Mouse (Mus musculus) liver, embryonic 12.5 days (tissue): Measurements from ENCODE around the gene Man1a. TPM values are rescaled to one million over a fixed set of nuclear protein-coding genes. Genes with fewer than 3 reads are reported as not detected.
A peak's percentile ranks its signal among the peaks of the same experiment; 100 is the strongest.

Source experiments
- ATAC-seq: fragments of 200-750 bp; cut with Nextera tagmentation; 2 replicates; pipeline ENCODE4 v1.8.0; 2017; ENCODE audit warnings: moderate number of reproducible peaks, mild to moderate bottlenecking, moderate library complexity
- H3K27ac ChIP-seq: fragments of 300-500 bp; sonication (generic); 2 replicates; pipeline ENCODE4 v1.5.1; 2016; ENCODE audit warnings: mild to moderate bottlenecking
- H3K27me3 ChIP-seq: fragments of 300-500 bp; sonication (generic); replicated peaks from 2 replicates; pipeline ENCODE4 v1.6.1; 2016; ENCODE audit warnings: mild to moderate bottlenecking, moderate library complexity
- H3K36me3 ChIP-seq: fragments of 300-500 bp; sonication (generic); 2 replicates; pipeline ENCODE4 v1.6.1; 2016; ENCODE audit warnings: mild to moderate bottlenecking, moderate library complexity
- H3K4me1 ChIP-seq: fragments of 300-500 bp; sonication (generic); 2 replicates; pipeline ENCODE4 v1.6.1; 2016
- H3K4me2 ChIP-seq: fragments of 300-500 bp; sonication (generic); 2 replicates; pipeline ENCODE4 v1.6.1; 2016; ENCODE audit warnings: mild to moderate bottlenecking, moderate library complexity
- H3K4me3 ChIP-seq: fragments of 300-500 bp; sonication (generic); 2 replicates; pipeline ENCODE4 v1.5.1; 2016; ENCODE audit warnings: mild to moderate bottlenecking, moderate library complexity
- H3K9ac ChIP-seq: fragments of 300-500 bp; sonication (generic); 2 replicates; pipeline ENCODE4 v1.6.1; 2016; ENCODE audit warnings: mild to moderate bottlenecking, moderate library complexity
- H3K9me3 ChIP-seq: fragments of 300-500 bp; sonication (generic); replicated peaks from 2 replicates; pipeline ENCODE4 v1.6.1; 2016; ENCODE audit warnings: mild to moderate bottlenecking, moderate library complexity
- WGBS: fragments of 180-500 bp; shearing (Covaris S2); methylation state at CpG from one replicate; pipeline ENCODE4 v1.1.7; 2016; ENCODE audit not compliant: insufficient replicate concordance; 5-methylcytosine and 5-hydroxymethylcytosine counted together
- polyA plus RNA-seq: library from polyadenylated mRNA; unstranded; fragments of >200 nt; fragmentation: Nextera tagmentation; extraction: Ambion mirVana; gene quantifications from 2 replicates; pipeline ENCODE4 v1.2.1, GENCODE M21; 2016

Gene Man1a
- polyA plus RNA-seq, 1 experiment from 2014 or later: 16.8 TPM

- 45% methylated on average over 10 of the region's 10 CpGs for WGBS
- no peaks in the 10 kb centered on the region for H3K36me3 ChIP-seq
- H3K27ac ChIP-seq: peak overlapping the region; percentile 78
- peak overlapping the region; percentile 59 for H3K4me2 ChIP-seq
- peak overlapping the region; percentile 30 for H3K4me3 ChIP-seq
- H3K9me3 ChIP-seq: no peaks in the 10 kb centered on the region
- ATAC-seq: peak; percentile 94
- no peaks in the 10 kb centered on the region for H3K27me3 ChIP-seq
- peaks cover 18% of the 10 kb centered on the region for H3K4me1 ChIP-seq
- H3K9ac ChIP-seq: no peak overlapping the region
Observed at GRCm38 (mm10) chr10:53888382-53889110, 187.9 kb downstream of the Man1a start.

- Histone ChIP-seq H3K4me1 (peaks cover 18% of the 10 kb centered on the region), H3K4me2 (no peak overlapping the region), H3K27me3 (no peaks in the 10 kb centered on the region), H3K27ac (no peak overlapping the region), H3K9ac (no peak overlapping the region), H3K9me3 (no peaks in the 10 kb centered on the region), H3K36me3 (no peaks in the 10 kb centered on the region), H3K4me3 (no peak overlapping the region)
- ATAC-seq: no peak
- 85% methylated on average over 5 of the region's 5 CpGs for WGBS
Observed at GRCm38 (mm10) chr10:53886475-53886874, 189.9 kb downstream of the Man1a start.

- no peak overlapping the region for H3K9ac ChIP-seq
- H3K4me1 ChIP-seq: no peaks in the 10 kb centered on the region; the same call in 1 of the 2 replicates
- H3K36me3 ChIP-seq: no peaks in the 10 kb centered on the region
- no peak overlapping the region for H3K4me2 ChIP-seq
- H3K27ac ChIP-seq: no peak overlapping the region
- no peaks in the 10 kb centered on the region for H3K9me3 ChIP-seq
- no peak overlapping the region for H3K4me3 ChIP-seq
- no peak for ATAC-seq
- no peaks in the 10 kb centered on the region for H3K27me3 ChIP-seq
Observed at GRCm38 (mm10) chr10:53881310-53881709, 195.1 kb downstream of the Man1a start.

GRCm38 (mm10) chr10:53875896-53876295 lies 200.5 kb downstream of the Man1a start:
- Histone ChIP-seq H3K27me3 (no peaks in the 10 kb centered on the region), H3K9ac (no peak overlapping the region), H3K27ac (no peak overlapping the region), H3K4me1 (no peaks in the 10 kb centered on the region; the same call in 1 of the 2 replicates), H3K4me3 (no peak overlapping the region), H3K4me2 (no peak overlapping the region), H3K36me3 (no peaks in the 10 kb centered on the region), H3K9me3 (no peaks in the 10 kb centered on the region)
- WGBS: 66% methylated on average over 4 of the region's 4 CpGs
- no peak for ATAC-seq

GRCm38 (mm10) chr10:53874191-53874590 lies 202.2 kb downstream of the Man1a start:
- no peak overlapping the region for H3K4me2 ChIP-seq
- H3K9ac ChIP-seq: no peak overlapping the region
- H3K36me3 ChIP-seq: no peaks in the 10 kb centered on the region
- no peak overlapping the region for H3K27ac ChIP-seq
- no peaks in the 10 kb centered on the region for H3K9me3 ChIP-seq
- no peak overlapping the region for H3K4me3 ChIP-seq
- WGBS: 54% methylated on average over 3 of the region's 3 CpGs
- ATAC-seq: no peak
- no peaks in the 10 kb centered on the region for H3K27me3 ChIP-seq
- no peaks in the 10 kb centered on the region; the same call in 1 of the 2 replicates for H3K4me1 ChIP-seq

GRCm38 (mm10) chr10:53863486-53864357 lies 212.7 kb downstream of the Man1a start:
- ATAC-seq: peak; percentile 40; the same call in 1 of the 2 replicates
- WGBS: 42% methylated on average over 7 of the region's 7 CpGs

DNA sequence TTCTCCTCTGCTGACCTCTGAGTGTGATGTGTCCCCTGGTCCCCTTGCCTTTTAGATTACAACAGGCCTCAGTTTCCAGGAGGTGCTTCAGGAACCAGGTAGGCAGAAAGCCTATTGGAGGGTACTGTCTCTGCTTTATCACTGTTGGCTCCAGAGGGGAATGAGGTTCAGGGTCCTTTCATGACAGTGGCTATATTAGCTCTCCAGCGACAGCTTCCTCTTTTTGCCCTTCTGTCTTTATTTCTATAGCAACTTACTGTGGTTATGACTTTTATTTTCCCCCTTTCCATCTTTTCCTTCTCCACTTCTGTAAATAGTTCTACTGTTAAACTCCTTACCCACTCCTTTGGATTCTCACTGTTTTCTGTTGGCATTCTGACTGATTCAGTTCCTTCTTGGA lies 216.5 kb downstream of the Man1a start:
- Histone ChIP-seq H3K4me2 (no peak overlapping the region), H3K36me3 (no peaks in the 10 kb centered on the region), H3K9me3 (no peaks in the 10 kb centered on the region), H3K4me1 (no peaks in the 10 kb centered on the region), H3K9ac (no peak overlapping the region), H3K27ac (no peak overlapping the region), H3K27me3 (no peaks in the 10 kb centered on the region), H3K4me3 (no peak overlapping the region)
- 30% methylated on average over 1 of the region's 1 CpGs for WGBS
- ATAC-seq: no peak

More at GRCm38 (mm10) chr10:53863486-53864357, 212.7 kb downstream of the Man1a start:
- no peaks in the 10 kb centered on the region for H3K4me1 ChIP-seq
- H3K9me3 ChIP-seq: no peaks in the 10 kb centered on the region
- no peak overlapping the region for H3K4me3 ChIP-seq
- no peaks in the 10 kb centered on the region for H3K36me3 ChIP-seq
- H3K9ac ChIP-seq: no peak overlapping the region
- H3K4me2 ChIP-seq: no peak overlapping the region
- H3K27me3 ChIP-seq: no peaks in the 10 kb centered on the region
- H3K27ac ChIP-seq: no peak overlapping the region

- no peak overlapping the region for H3K27ac ChIP-seq
- H3K36me3 ChIP-seq: no peaks in the 10 kb centered on the region
- 70% methylated on average over 3 of the region's 3 CpGs for WGBS
- ATAC-seq: no peak
- H3K4me1 ChIP-seq: no peaks in the 10 kb centered on the region
- H3K9me3 ChIP-seq: no peaks in the 10 kb centered on the region
- no peak overlapping the region for H3K4me2 ChIP-seq
- no peak overlapping the region for H3K9ac ChIP-seq
- H3K4me3 ChIP-seq: no peak overlapping the region
- H3K27me3 ChIP-seq: no peaks in the 10 kb centered on the region
Observed at GRCm38 (mm10) chr10:53859224-53859623, 217.2 kb downstream of the Man1a start.
